Mouse (Mus musculus): ENCODE measurements around the gene Akap2.

- TF ChIP-seq CTCF (IDR thresholded peaks at IDR 0.05; ENCODE audit: insufficient read depth, low read length) = no peak
- no peak for TF ChIP-seq POLR2A (IDR thresholded peaks at IDR 0.05; ENCODE audit: borderline replicate concordance, extremely low read depth, low read depth, low read length)
These were observed 54.2 kb downstream of the Akap2 start for GRCm38 (mm10) chr4:57771558-57772219.
